Mouse (Mus musculus): ENCODE results near the gene Cers6.

The Cers6 gene

DNA sequence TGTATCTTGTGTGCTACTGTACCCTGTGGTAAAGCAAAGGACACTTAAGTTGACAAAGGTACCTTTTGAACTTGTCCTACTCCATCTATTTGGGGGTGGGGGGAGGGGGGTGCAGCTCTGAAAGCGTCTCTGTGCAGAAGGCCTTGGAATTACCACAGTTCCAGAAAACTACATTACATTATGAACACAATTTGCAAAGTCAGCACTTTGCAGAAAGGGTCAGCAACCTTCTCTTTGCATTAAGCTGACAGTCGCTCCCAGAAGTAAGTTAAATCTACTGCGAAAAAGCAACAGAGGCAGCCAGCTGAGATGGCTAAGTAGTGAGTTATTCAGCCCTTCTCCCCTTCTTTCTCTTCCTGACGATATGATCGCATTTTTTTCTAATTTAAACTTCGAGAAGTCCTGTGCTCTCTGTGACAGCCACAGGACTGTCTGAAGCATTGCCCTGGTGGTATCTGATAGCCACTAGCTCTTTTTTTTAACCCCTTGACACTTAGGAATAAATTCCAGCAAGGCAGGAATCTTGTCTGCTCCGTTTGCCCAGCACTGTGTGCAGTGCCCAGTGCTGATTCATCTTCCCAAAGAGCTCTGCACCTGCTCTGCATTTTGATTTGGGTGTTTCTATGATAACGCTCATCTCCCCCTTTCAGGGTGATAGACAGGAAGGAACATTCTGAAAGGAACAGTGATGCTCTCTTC is 221.4 kb downstream of the Cers6 start:
- no peak for DNase-seq

DNA sequence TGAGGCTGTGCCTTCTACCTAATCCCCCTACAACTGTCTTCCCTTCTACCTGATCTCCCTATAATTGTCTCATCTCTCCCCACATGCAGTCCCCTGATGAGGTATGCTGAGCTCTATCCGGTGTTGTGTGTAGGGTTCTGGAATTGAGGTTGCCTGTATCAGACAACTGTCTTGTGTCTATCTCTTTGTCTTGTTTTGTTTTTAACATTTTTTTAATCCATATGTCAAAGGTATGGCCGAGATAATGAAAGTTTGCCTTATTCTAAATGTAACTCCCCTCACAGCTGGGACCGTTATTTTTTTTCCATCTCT is 221.9 kb downstream of the Cers6 start:
- no peak for DNase-seq

GRCm38 (mm10) chr2:69084416-69084815 is 223.2 kb downstream of the Cers6 start:
- DNase-seq = no peak

DNA sequence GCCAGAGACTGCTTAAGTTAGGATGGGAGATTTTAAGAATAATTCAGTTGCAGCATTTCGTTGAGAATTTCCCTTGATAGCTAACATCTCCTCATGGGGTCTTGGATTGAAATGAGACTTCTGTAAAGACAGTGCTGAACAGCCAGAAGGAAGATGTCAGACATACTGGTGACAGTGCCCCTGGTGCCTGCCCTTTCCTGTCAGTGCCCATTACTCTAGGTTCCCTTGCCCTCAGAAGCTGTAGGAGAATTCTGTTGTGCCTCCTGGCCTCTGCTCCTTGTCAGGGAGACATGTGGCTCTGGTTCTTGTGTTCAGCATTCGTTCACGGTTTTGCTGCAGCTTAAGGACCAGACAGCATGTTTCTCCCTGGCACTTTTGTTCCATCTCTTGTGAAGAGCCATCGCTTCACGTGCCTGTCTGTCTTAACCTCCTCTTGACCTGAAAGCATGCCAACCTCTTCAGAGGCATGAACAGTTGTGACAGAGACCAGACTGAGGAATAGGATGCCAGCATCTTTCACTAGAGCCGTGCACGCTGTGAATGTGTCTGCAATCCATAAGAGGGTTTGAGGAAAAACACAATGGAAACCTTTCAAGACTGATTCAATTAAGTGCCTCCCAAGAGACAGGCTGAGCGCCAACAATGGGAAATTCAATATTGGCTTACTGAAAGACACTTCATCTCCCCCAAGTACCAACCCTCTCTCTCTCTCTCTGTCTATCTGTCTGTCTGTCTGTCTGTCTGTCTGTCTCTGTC is 225.4 kb downstream of the Cers6 start:
- DNase-seq = no peak

DNA sequence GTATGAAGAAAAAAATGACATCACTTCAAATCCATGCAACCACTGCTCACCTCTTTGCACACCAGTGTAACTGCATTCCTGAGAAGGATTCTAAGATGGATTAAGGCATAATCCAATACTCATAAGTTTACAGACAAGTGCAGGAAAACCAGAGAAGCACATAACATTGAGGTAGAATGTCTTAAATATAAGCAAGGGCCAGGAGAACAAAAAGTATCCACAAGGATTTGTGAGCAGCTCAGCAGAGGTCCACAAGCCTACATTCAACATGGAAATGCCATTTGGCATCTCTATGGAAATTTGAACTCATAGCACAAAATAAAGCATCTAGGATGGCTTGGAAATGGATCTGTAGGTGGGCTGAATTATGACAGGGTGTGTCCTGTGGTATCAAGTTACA is 234.6 kb downstream of the Cers6 start:
- DNase-seq = no peak

DNA sequence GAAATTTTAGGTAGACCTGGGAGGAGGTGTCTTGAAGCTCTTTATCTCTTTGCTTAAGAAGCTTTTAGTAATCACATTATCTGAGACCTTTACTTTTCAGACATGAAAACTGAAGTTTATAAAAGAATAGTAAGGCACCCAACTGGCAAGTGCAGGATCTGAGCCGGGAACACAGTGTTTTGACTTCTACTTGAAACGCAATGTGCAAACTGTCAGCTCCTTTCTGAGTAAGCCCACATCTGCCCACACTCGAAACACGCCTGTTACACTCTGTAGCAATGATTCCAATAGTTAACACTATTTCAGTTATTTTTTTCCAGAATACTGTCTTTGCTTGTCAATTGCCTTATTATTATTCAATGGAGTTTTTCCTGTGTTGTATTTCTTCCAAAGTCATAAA is 235.6 kb downstream of the Cers6 start:
- DNase-seq = no peak

DNA sequence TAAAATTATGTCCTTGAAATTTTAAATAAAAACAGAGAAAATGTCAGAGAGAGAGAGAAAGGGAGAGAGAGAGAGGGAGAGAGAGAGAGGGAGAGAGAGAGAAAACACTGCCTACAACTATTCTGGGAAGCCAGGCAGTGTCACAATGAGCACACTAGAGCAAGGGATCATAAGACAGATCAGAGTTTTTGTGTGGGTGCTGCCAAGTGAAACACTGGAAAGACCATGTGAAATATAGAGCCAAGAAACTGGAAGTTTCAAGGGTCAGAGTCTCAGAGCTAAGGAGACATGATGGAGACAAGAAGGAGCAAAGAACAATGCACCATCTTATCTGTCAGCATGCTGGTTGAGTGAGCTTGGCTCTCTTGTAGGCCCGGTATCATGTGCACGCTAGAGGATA is 236.3 kb downstream of the Cers6 start:
- peak; percentile 47 for DNase-seq

DNA sequence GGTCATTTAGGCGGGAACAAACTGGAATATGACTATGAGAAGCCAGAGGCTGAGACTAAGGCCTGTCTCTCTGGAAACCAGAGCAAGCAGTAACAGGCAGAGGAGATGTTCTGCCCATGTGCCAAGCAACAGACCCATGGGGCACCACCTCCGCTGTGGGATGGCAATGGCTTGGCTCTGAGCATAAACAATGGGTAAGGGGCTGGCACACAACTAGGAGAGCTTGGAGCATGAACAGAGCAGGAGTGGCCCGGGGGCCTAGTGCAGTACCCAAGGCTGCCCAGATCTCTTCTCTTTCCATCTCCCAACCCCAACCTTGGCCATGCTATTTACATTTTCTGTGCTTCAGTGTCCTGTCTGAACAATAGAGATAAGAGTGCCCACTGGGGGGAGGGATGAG is 237.5 kb downstream of the Cers6 start:
- DNase-seq = no peak

DNA sequence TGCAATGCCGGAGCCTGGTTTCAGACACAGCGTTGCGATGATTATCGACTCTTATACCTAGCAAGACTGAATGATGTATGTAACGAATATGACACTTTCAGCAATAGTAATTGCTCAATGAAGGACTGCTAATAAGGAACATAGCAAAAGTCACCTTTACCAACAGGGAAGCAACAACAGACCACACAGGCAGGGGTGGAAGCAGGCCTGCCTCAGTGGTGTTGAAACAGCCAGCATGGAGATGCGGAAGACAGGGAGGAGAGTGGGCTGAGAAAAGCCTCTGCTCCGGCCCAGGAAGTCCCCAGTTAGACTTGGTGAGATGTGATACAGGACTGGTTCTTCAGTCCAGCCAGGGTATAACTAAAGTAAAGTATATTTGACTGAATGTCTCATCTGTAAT is 237.9 kb downstream of the Cers6 start:
- DNase-seq = no peak

- peak; percentile 62 for DNase-seq
Observed at GRCm38 (mm10) chr2:69100706-69101105, 239.5 kb downstream of the Cers6 start.

DNA sequence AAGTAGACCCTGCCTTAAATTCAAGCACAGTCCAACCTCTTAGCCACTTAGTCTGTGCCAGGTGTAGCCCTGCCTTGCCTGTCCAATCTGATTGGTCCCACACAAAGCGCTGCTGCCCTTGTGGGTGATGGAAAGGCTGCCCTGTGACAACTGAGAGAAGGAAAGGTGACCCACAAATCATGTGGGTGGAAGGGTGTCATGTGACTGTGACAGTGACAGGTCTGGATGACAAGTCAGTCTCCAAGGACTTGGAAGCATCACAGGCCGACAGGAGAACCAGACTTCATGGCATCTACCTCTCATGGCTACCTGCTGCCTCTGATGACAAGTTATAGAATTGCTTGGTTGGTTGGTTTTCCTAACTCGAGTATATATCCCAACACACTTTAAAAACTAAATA is 242.3 kb downstream of the Cers6 start:
- no peak for DNase-seq

GRCm38 (mm10) chr2:69104511-69105145 is 243.4 kb downstream of the Cers6 start:
- DNase-seq = no peak

GRCm38 (mm10) chr2:69109246-69109645 is 248.0 kb downstream of the Cers6 start:
- DNase-seq = no peak

DNA sequence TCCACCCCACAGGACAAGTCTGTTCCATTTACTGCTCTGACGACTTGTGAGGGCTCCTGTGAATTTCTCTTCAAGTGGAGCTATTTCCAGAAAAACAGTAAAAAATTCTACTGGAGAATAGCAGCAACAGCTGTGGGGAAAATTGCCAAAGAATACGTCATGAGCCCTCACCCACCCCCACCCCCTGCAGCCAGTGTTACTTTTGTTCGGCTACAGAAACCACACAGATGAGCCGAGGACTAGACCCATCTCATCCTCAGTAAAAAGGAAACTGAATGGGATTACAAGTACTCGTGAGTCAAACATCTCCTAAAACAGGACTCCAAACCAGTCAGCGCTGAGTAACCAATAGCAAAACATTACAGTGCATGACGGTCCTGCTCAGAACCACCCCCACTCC is 248.5 kb downstream of the Cers6 start:
- no peak for DNase-seq

GRCm38 (mm10) chr2:69112609-69113008 is 251.4 kb downstream of the Cers6 start:
- no peak for DNase-seq

DNA sequence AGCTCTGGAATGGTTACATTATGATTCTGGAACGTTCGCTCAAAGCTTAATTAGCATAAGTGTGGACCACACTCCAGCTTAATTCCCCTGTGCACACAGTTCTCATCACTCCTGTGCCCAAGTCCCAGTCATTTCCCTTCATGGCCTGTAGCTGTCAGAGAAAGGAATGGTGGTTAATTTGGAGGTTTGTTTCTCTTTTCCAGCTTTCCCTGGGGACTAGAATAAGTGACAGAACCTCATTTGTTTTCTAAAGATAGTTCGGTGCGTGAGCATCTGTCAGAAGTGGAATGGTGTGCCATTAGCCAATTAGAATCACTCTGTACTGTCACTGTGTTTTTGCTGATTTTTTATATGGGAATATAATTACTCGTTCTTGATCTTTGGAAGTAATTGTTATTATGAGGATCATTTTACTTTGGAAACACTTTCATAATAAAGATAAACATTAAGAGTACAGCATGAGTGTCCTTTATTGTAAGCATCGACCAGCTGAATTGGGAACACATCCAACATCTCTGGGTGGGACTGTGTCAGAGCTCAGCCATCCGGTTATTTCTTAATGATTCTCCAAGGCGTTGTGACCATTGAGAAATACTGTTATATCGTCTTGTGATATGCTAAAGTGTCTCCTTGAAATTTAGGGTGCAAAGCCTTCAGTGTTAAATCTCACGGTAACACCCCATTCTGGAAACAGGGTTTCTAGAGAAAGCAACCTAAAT is 252.7 kb downstream of the Cers6 start:
- no peak for DNase-seq

- no peak for DNase-seq
Observed at GRCm38 (mm10) chr2:69115921-69116320, 254.7 kb downstream of the Cers6 start.

- no peak for DNase-seq
Observed at GRCm38 (mm10) chr2:69116767-69117166, 255.5 kb downstream of the Cers6 start.

DNA sequence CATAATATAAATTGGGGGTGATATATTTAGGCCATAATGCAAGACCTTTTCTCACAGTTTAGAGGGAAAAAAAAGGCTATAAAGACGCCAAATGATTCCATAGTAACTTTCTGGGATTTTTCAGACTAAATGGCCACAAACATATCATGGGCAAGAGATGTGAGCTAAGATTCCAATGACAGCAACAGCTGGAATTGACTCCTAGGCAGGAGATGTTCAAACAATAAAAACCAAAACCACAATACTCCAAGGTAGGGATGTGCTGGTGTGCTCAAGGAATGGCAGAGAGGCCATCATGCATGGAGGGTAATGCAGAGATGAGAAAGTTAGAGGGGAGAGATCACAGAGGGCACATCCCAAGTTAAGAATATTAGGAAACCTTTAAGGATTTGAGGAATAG is 257.8 kb downstream of the Cers6 start:
- no peak for DNase-seq

GRCm38 (mm10) chr2:69119718-69120117 is 258.5 kb downstream of the Cers6 start:
- no peak for DNase-seq

DNA sequence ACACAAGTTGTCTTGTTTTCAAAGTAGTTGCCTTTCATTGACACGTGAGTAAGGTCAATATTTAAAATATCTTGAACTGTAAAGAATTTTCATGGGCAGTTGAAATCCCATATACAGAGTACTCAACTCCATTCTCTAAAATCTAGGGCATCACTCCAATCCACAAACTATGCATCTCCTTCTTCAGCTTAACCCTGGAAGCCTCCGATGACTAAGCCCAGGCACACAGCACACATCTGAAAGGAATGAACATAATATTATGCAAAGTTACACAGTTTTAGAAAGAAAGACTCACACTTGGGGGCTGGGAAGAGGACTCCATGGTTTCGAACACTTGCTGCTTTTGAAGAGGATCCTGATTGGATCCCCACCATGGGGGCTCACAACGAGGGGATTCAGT is 260.4 kb downstream of the Cers6 start:
- no peak for DNase-seq

DNA sequence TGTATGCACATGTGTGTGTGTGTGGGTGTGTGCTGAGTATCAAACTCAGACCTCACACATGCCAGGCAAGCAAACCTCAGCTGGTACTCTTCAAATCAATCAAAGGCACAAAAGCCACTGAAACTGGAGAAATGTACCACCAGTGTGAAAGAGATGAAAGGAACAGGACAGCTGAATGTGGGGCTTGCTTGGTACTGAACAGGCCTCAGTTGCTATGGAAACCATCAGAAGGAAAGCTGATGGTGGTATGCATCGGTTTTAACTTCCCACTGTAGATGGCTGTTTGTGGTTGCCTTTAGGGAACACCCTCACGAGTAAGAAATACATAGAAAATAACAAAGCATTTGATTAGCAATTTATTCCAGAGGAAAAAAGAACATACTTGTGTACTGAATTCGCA is 264.2 kb downstream of the Cers6 start:
- DNase-seq = no peak

GRCm38 (mm10) chr2:69128321-69128720 is 267.1 kb downstream of the Cers6 start:
- DNase-seq = no peak

DNA sequence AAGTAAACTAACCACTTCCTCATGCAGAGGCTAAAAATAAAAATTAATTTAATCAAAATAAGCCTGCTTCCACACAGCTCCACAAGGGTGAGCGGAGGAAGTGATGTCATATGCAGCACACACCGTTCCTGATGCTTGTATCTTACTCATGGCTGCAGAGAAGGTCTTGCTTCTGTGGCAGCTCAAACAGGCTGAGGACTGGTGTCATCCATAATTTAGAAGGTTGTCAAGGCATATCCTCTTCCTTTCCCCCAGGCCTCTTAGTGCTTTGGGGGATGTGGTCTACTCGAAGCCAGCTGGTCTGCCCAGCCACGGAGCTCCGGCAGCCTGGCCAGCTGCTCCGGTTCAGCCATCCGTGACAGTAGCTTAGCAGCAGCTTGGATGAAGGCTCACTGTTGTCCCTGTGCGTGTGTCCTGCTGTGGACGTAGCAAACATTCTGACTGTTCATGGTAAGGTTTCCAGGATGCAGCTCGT is 267.7 kb downstream of the Cers6 start:
- DNase-seq = peak; percentile 42

Data from kidney, adult 9 months (tissue).